Mouse (Mus musculus): Measurements from ENCODE around the gene Cdk1. TPM values are rescaled to one million over a fixed set of nuclear protein-coding genes. Genes with fewer than 3 reads are reported as not detected.

Cdk1 gene
- total RNA-seq, 2 experiments from 2014 or later, result not detected

DNA sequence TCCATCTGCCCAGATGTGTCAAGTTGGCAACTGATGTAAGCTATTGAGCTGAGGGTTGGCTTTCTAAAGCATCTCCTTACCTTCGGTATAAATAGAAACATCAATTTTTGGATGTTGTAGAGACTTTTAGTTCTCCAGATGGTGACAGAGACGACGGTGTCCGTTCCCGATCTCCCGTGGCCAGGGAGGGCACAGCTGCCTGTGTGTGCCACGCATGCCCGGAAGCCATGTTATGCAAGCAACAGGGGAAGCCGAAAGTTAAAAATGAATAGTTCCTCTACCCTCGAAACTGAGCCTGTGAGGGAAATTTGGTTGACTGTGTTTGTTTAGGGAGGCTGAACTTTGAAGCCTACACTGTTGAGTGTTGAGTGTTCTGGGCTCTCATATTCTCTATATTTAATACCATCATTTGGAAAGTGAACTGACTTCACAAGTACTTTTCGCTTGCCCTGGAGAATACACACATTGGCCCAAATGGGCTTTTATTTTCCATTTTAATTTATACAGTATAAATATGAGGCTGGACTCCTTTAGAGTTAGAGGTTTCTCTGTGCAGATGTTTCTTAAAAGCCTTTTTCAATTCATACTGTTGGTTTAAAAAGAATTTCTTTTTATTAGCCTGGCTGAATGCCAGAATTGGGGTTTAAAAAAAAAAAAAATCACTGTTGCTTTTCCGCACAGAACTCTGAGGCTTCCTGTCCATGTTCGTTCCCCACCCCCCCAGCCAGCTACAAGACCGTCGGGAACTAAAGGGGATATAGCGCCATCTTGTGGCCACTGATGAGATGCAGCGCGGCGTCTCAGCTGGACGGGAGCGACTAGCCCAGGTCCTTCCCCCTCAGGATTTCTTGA, 31.8 kb downstream of the Cdk1 start:
- Histone ChIP-seq H3K27ac (peak overlapping the region; percentile 57), H3K4me3 (peak overlapping the region; percentile 34)
- peak; percentile 90 for DNase-seq
- peak; percentile 80 for TF ChIP-seq CTCF (IDR thresholded peaks at IDR 0.05)
- intact Hi-C loops (cut with DNase I), result loop anchor here (2.0 to 10.0 kb wide), 3 partner anchors 134 to 418 kb away; no protein-coding TSS in a partner anchor

GRCm38 (mm10) chr10:69318514-69318913, 34.2 kb downstream of the Cdk1 start:
- Histone ChIP-seq H3K27ac (no peak overlapping the region), H3K4me3 (no peak overlapping the region)
- no peak for DNase-seq
- TF ChIP-seq CTCF (IDR thresholded peaks at IDR 0.05), result no peak
- intact Hi-C loops (cut with DNase I), result no loop called here

- DNase-seq, result no peak
- intact Hi-C loops (cut with DNase I), result no loop called here
- Histone ChIP-seq H3K27ac (no peak overlapping the region), H3K4me3 (no peak overlapping the region)
- no peak for TF ChIP-seq CTCF (IDR thresholded peaks at IDR 0.05)
Measured at GRCm38 (mm10) chr10:69313944-69314343, 38.8 kb downstream of the Cdk1 start.

- Histone ChIP-seq H3K27ac (no peak overlapping the region), H3K4me3 (no peak overlapping the region)
- DNase-seq, result no peak
- intact Hi-C loops (cut with DNase I), result no loop called here
- no peak for TF ChIP-seq CTCF (IDR thresholded peaks at IDR 0.05)
Measured at GRCm38 (mm10) chr10:69311867-69312266, 40.9 kb downstream of the Cdk1 start.

DNA sequence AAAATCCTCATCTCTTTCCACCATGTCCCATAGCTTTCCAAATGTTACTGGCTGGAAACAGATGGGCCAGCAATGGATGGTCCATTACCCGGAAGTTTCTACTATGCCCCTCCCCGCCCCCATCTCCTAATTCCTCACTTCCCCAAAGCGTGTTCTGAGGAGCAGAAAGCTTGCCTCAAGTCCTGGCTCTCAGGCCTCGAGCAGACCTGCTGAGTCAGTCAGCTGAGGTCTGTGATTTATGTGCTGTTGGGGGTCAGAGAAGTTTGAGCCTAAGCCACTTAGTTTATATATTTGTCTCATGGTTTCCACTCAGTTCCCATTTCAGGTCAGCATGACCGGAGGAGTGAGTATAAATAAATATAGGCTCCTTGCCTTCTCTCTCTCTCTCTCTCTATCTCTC, 43.6 kb downstream of the Cdk1 start:
- peak; percentile 35 for DNase-seq
- H3K4me3 ChIP-seq, result no peak overlapping the region
- intact Hi-C loops (cut with DNase I), result loop anchor here (10.0 kb wide), 1 partner anchor 94 kb away; the partner anchor contains the start of gene A930033H14Rik
- no peak for TF ChIP-seq CTCF (IDR thresholded peaks at IDR 0.05)
- peak overlapping the region; percentile 85 for H3K27ac ChIP-seq

- H3K27ac ChIP-seq, result peak overlapping the region; percentile 85
- no peak overlapping the region for H3K4me3 ChIP-seq
- intact Hi-C loops (cut with DNase I), result loop anchor here (1.0 to 10.0 kb wide), 2 partner anchors 92 to 121 kb away; partner anchors contain the start of gene A930033H14Rik
- peak; percentile 92 for TF ChIP-seq CTCF (IDR thresholded peaks at IDR 0.05)
- DNase-seq, result peak; percentile 77
Measured at GRCm38 (mm10) chr10:69307067-69307466, 45.7 kb downstream of the Cdk1 start.

DNA sequence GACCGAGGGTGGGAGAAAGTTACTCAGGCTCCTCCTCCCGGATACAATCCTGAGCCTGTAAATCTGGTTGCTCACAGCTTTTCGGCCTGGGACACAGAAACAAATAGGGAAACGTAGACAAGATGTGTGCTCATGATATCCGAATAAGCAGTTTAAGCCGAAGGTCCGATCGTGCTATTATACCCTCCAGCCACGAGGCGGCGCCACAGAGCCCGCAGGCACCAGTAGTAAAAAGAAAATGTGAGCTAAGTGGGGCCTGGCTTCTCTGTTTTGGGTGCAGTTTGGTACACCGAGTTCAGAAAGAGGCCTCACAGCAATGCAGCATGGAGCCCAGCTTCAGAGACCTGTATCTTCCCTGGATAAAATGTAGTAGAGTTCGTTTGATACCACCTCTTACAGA, 46.5 kb downstream of the Cdk1 start:
- Histone ChIP-seq H3K4me3 (no peak overlapping the region), H3K27ac (peak overlapping the region; percentile 85)
- intact Hi-C loops (cut with DNase I), result loop anchor here (10.0 kb wide), 1 partner anchor 91 kb away; the partner anchor contains the start of gene A930033H14Rik
- TF ChIP-seq CTCF (IDR thresholded peaks at IDR 0.05), result peak; percentile 83
- DNase-seq, result peak; percentile 69

GRCm38 (mm10) chr10:69305600-69305999, 47.1 kb downstream of the Cdk1 start:
- Histone ChIP-seq H3K27ac (peak overlapping the region; percentile 85), H3K4me3 (no peak overlapping the region)
- TF ChIP-seq CTCF (IDR thresholded peaks at IDR 0.05), result no peak
- no peak for DNase-seq
- intact Hi-C loops (cut with DNase I), result loop anchor here (10.0 kb wide), 1 partner anchor 91 kb away; the partner anchor contains the start of gene A930033H14Rik

DNA sequence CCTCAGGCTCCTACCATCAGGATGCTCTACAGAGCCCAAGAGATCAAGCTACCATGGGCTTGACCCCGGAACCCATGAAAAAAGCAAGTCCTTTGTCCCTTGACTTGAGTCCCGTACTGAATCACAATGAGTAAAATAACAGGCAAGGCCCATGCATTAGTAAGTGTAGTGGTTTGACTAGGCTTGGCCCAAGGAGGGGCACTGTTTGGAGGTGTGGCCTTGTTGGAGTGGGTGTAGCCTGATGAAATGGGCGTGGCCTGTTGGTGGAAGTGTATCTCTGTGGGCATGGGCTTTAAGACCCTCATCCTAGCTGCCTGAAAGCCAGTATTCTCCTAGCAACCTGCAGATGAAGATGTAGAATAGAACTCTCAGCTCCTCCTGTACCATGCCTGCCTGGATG, 47.9 kb downstream of the Cdk1 start:
- DNase-seq, result no peak
- intact Hi-C loops (cut with DNase I), result loop anchor here (10.0 kb wide), 1 partner anchor 90 kb away; the partner anchor contains the start of gene A930033H14Rik
- TF ChIP-seq CTCF (IDR thresholded peaks at IDR 0.05), result no peak
- no peak overlapping the region for H3K4me3 ChIP-seq
- H3K27ac ChIP-seq, result no peak overlapping the region

DNA sequence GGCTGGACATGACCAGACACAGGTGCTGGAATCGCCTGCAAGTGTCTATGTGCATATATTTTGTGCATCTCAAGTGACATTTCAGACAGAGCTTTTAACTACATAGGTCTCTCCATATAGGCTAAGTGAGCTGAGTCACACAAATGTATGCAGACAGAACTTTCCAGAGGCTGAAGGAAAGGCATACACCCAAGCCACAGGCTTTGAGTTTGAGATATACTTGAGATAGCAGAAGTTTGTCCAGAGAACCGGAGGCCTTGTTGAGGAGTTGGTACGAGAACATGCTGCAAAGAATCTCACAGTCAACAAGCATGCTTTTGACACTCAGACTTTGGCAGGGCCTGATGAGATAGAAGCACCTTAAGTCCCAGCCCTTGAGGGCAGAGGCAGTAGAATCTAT, 50.1 kb downstream of the Cdk1 start:
- Histone ChIP-seq H3K27ac (no peak overlapping the region), H3K4me3 (no peak overlapping the region)
- no peak for DNase-seq
- intact Hi-C loops (cut with DNase I), result loop anchor here (10.0 kb wide), 1 partner anchor 88 kb away; the partner anchor contains the start of gene A930033H14Rik
- no peak for TF ChIP-seq CTCF (IDR thresholded peaks at IDR 0.05)

- no peak for TF ChIP-seq CTCF (IDR thresholded peaks at IDR 0.05)
Measured at GRCm38 (mm10) chr10:69299985-69300384, 52.8 kb downstream of the Cdk1 start.

DNA sequence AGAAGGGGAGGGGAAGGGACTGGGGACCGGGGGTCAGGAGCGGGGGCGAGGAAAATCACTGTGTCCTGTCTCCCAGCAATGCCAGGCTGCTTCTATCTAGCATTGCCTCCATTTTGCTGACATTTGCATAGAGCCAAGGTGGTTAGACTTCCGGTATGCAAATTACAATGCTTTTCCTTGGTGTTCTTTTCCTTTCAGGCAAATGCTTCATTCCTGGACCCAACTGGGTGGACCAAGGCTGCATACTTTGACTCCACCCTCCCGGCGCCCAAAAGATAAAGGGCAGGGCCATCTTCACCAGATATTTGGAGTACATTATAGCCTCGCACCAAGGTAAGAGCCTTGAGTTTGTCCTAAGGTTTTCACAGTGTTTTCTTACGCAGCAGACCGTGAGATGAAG, 56.8 kb downstream of the Cdk1 start:
- TF ChIP-seq CTCF (IDR thresholded peaks at IDR 0.05), result no peak
- intact Hi-C loops (cut with DNase I), result no loop called here

More at GRCm38 (mm10) chr10:69299985-69300384, 52.8 kb downstream of the Cdk1 start:
- no peak for DNase-seq
- intact Hi-C loops (cut with DNase I), result loop anchor here (10.0 kb wide), 1 partner anchor 85 kb away; the partner anchor contains the start of gene A930033H14Rik
- Histone ChIP-seq H3K4me3 (no peak overlapping the region), H3K27ac (peak overlapping the region; percentile 28; the same call in 1 of the 2 replicates)

GRCm38 (mm10) chr10:69290736-69291135, 62.0 kb downstream of the Cdk1 start:
- Histone ChIP-seq H3K27ac (peak overlapping the region; percentile 31; the same call in 1 of the 2 replicates), H3K4me3 (no peak overlapping the region)
- no peak for DNase-seq
- TF ChIP-seq CTCF (IDR thresholded peaks at IDR 0.05), result no peak
- intact Hi-C loops (cut with DNase I), result no loop called here

More for the DNA sequence above, 56.8 kb downstream of the Cdk1 start:
- DNase-seq, result no peak
- no peak overlapping the region for H3K4me3 ChIP-seq
- H3K27ac ChIP-seq, result peak overlapping the region; percentile 75; the same call in 1 of the 2 replicates

All from gastrocnemius, adult 2 months (tissue).